Mouse (Mus musculus) B cell, adult (primary cell): ENCODE measurements around the gene Hist1h2ae. TPM values are rescaled to one million over a fixed set of nuclear protein-coding genes. Genes with fewer than 3 reads are reported as not detected.

Source experiments
- total RNA-seq: library from RNA; stranded (reverse); gene quantifications from 4 replicates; pipeline ENCODE4 v1.2.4, GENCODE M21; 2023; ENCODE audit not compliant: inconsistent age

Hist1h2ae gene
- 14.4 to 36.0 TPM (median 25.7 TPM) in 4 replicates for total RNA-seq

DNA sequence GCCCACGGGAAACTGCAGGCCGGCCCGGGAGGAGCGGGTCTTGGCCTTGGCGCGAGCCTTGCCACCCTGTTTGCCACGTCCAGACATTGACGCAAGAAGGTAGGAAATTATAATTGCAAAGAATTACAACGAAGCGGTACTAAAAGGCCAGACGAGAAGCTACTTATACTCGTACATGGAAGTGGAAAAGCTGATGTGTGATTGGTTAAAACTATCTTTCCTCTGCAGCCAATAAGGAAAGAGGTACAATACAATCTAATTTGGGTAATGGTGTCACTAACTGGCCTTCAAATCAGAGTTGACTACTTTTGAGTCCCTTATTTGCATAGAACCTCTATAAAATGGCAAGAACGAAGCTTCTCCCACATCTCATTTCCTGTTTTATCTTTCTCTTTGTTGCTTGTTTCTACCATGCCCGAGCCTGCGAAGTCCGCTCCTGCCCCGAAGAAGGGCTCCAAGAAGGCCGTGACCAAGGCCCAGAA lies at the start of gene Hist1h2ae, which contains the start of gene Hist1h2bg:
Gene Hist1h2ae (minus strand): TSS at position 199 of the 482 bp plus-strand sequence.
Gene Hist1h2bg (plus strand): TSS at position 375 of the 482 bp plus-strand sequence.

DNA sequence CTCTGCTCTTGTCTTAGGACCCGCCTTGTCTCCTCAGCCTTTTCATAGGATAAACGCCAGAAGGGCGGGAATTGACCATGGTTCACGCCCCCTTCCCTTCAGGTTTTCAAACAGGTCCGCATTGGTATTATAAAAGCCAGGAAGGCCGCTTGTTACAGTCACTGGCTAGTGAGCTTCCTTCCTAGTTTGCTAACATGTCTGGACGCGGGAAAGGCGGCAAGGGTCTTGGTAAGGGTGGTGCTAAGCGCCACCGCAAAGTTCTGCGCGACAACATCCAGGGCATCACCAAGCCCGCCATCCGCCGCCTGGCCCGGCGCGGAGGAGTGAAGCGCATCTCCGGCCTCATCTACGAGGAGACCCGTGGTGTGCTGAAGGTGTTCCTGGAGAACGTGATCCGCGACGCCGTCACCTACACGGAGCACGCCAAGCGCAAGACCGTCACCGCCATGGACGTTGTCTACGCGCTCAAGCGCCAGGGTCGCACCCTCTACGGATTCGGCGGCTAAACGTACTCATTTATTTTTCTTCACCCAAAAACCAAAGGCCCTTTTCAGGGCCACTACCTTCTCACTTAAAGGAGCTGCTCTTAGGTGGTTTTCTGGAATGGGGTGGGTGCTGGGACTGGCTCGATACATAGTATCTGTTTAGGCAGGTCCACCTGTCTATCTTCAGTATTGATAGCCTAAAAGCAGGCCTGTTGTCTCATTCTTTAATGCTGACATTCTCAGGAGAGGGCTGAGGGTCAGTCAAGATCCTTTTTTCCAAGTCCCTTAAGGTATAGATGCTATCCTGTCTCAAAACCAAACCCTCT lies 10.6 kb upstream of the Hist1h2ae start, which contains the start of gene Hist1h4d:
Gene Hist1h4d (plus strand): TSS at position 191 of the 811 bp plus-strand sequence.

DNA sequence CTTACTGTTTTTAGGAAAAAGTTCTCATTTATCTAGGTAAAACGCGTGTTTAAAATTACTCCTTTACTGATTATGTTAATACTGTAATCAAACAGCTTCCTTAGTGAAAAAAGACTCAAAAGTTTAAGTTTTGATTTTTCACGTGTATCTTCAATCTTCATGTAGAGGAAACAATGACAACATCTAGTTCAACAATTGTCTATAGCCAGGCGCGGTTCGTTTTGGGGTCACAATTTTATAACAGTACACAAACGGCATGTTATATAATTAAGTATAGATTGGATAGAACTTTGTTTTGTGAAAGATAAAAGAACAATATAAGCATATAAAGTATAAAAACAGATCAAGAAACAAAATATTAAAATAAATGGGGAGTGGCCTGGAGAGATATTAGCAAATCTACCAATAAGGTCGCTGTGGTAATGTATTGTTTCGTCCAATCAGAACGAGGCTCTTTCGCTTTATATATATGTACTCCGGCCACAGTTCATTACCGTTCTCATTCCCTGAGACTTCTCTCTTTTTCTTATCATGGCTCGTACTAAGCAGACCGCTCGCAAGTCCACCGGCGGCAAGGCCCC lies 4.3 kb upstream of the Hist1h2ae start, which contains the start of gene Hist1h3d:
Gene Hist1h3d (plus strand): TSS at position 493 of the 581 bp plus-strand sequence.

DNA sequence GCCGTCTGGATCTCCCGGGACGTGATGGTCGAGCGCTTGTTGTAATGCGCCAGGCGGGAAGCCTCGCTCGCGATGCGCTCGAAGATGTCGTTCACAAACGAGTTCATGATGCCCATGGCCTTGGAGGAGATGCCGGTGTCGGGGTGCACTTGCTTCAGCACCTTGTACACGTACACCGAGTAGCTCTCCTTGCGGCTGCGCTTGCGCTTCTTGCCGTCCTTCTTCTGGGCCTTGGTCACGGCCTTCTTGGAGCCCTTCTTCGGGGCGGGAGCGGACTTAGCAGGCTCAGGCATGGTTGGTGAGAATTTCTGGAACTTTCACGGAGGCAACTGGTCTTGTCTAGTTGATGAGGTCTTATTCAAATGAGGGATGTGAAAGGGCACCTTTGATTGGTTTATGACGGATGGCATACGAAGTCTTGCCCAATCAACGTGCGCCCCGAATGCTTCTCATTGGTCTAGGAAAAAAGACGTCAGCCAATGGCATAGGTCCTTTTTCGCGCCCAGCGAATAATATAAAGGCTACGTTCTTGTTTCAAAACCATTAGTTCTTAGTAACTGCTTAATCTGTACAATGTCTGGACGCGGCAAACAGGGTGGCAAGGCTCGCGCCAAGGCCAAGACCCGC lies 3.0 kb upstream of the Hist1h2ae start, which contains the start of the genes Hist1h2bf and Hist1h2ad:
Gene Hist1h2bf (minus strand): TSS at position 299 of the 627 bp plus-strand sequence.
Gene Hist1h2ad (plus strand): TSS at position 484 of the 627 bp plus-strand sequence.

DNA sequence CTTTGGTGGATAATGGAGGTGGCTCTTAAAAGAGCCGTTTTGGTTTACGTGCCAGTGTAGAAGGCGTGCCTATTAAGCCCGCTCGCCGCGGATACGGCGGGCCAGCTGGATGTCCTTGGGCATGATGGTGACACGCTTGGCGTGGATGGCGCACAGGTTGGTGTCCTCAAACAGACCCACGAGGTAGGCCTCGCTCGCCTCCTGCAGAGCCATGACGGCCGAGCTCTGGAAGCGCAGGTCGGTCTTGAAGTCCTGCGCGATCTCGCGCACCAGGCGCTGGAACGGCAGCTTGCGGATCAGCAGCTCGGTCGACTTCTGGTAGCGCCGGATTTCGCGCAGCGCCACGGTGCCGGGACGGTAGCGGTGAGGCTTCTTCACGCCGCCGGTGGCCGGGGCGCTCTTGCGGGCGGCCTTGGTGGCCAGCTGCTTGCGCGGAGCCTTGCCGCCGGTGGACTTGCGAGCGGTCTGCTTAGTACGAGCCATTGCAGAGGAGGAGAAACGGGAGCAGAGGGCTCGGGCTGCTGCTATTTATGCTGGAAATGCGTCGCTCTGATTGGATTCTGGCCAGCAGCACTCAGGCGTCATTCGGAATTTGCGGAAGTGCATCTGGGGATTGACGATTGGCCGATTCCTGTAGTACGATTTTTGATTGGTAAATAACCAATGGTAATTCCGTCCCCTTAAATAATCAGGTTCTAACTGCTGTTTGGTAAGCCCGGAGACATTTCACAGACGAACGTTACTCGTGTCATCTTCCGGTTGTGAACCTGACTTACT lies 8.9 kb downstream of the Hist1h2ae start, which contains the start of gene Hist1h3e:
Gene Hist1h3e (minus strand): TSS at position 487 of the 777 bp plus-strand sequence.

DNA sequence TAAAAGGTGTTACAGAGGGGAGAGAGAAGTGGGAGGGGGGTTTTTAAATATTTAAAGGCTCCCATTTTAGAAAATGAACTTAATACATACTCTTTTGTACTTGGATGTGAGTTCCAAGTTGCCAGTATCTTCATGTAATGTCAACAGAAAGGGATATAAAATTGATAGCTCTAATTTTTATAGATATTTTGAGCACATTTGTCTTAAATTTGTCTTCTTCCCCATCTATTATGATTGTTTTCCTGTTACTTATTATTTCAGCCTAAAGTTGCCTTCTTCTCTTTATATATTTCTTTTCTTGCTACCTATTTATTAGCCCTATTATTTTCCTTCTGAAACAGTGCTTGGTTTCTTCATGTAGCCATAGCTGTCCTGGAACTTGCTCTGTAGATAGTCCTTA lies 18.1 kb downstream of the Hist1h2ae start, which contains the start of gene Hist1h1d:
Gene Hist1h1d (plus strand): TSS at position 301 of the 400 bp plus-strand sequence.

DNA sequence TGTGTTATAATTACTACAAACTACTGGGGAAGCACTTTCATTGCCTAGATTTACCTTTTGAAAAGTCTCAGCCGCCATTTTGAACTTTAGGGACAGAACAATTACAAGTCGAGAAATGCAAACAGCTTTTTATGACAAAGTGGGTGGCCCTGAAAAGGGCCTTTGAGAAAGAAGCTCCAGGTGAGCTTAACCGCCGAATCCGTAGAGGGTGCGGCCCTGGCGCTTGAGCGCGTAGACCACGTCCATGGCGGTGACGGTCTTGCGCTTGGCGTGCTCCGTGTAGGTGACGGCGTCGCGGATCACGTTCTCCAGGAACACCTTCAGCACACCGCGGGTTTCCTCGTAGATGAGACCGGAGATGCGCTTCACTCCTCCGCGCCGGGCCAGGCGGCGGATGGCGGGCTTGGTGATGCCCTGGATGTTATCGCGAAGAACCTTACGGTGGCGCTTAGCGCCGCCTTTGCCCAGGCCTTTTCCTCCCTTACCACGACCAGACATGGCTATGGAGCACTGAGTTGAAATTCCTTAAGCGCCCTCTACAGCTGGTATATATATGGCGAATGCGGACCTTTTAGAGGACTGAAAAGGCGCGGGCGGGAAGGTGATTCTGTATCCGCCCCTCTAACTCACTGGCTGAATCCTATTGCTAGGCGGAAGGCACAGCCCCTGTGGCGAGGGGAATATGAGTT lies 19.7 kb downstream of the Hist1h2ae start, which contains the start of gene Hist1h4f:
Gene Hist1h4f (minus strand): TSS at position 503 of the 689 bp plus-strand sequence.

DNA sequence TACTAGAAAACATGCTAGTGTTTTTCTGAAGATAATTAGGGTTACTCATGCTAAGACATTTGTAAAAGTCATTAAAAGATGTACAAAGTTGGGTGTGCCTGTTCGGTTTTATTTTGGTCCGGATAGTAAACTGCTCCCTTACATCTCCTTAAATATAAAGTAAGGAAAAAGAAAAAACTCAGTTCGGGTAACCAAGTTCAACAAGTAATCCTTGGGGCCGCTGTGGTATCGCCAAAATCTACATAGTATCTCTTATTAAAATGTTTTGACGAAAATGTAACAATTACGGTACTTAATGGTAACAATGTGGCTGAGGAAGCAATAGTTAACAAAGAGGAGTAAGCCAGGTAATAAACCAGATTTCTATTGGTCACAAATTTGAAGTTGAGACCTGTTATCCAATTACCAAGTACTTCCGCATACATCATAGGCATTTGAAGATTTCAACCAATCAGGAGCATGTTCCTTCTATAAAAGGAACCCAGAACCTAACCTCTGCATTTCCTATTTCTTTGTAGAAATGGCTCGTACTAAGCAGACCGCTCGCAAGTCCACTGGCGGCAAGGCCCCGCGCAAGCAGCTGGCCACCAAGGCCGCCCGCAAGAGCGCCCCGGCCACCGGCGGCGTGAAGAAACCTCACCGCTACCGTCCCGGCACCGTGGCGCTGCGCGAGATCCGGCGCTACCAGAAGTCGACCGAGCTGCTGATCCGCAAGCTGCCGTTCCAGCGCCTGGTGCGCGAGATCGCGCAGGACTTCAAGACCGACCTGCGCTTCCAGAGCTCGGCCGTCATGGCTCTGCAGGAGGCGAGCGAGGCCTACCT lies 26.8 kb downstream of the Hist1h2ae start, which contains the start of gene Hist1h3f:
Gene Hist1h3f (plus strand): TSS at position 88 of the 822 bp plus-strand sequence.

DNA sequence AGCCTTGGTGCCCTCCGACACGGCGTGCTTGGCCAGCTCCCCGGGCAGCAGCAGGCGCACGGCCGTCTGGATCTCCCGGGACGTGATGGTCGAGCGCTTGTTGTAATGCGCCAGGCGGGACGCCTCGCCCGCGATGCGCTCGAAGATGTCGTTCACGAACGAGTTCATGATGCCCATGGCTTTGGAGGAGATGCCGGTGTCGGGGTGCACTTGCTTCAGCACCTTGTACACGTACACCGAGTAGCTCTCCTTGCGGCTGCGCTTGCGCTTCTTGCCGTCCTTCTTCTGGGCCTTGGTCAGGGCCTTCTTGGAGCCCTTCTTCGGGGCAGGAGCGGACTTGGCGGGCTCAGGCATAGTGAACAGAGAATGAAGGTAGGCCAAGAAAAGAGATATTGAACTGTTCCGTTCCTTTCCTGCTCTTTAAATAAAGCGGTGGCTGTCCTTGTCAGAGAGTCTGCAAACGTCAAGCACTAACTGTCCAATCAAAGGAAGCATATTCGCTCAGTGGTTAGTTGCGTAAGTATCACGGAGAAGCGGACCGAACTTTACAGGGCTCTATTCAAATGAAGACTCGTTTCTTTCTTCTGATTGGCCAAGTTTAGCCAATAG lies 27.9 kb downstream of the Hist1h2ae start, which contains the start of gene Hist1h2bh:
Gene Hist1h2bh (minus strand): TSS at position 394 of the 609 bp plus-strand sequence.

DNA sequence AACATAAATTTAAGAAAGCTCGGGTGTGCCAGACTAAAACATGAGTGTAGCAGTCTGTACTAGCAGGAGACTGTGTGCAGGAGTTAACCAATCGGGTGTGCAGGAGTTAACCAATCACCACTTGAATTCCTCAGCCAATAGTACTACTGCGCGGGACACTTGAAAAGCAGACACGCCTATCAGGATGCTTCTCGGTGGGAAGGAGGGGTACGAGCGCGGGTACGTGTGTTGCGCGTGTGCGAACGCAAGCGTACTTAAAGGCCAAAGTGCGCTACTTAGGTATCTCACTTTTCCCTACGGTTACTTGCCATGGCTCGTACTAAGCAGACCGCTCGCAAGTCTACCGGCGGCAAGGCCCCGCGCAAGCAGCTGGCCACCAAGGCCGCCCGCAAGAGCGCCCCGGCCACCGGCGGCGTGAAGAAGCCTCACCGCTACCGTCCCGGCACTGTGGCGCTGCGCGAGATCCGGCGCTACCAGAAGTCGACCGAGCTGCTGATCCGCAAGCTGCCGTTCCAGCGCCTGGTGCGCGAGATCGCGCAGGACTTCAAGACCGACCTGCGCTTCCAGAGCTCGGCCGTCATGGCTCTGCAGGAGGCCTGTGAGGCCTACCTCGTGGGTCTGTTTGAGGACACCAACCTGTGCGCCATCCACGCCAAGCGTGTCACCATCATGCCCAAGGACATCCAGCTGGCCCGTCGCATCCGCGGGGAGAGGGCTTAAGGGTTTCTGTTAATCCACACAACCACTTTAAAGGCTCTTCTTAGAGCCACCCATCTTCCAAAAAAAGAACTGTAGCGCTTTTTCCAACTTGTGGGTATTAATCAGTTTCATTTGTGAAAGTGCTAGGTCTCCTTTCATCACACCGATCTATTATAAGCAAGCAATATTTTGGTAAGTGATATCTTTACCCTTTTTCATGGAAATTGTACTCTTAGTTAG lies 35.6 kb downstream of the Hist1h2ae start, which contains the start of gene Hist1h3g:
Gene Hist1h3g (plus strand): TSS at position 286 of the 939 bp plus-strand sequence.

DNA sequence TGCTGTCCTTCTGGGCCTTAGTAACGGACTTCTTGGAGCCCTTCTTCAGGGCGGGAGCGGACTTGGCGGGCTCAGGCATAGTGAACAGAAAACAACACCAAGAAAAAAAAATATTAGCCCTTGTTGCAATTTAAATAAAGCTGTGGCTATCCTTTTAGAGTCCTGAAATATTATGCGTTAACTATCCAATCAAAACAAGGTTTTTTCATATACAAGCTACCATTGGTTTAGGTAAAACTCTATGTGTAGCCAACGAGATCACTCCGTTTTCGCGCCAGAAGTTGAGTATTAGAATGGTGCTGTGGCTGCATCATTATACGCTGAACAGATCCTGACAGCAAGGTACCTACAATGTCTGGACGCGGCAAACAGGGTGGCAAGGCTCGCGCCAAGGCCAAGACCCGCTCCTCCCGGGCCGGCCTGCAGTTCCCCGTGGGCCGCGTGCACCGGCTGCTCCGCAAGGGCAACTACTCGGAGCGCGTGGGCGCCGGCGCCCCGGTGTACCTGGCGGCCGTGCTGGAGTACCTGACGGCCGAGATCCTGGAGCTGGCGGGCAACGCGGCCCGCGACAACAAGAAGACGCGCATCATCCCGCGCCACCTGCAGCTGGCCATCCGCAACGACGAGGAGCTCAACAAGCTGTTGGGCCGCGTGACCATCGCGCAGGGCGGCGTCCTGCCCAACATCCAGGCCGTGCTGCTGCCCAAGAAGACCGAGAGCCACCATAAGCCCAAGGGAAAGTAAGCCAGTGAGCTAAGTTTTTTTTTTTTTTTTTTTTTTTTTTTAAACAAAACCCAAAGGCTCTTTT lies 37.3 kb downstream of the Hist1h2ae start, which contains the start of gene Hist1h2af:
Gene Hist1h2af (plus strand): TSS at position 347 of the 808 bp plus-strand sequence.

DNA sequence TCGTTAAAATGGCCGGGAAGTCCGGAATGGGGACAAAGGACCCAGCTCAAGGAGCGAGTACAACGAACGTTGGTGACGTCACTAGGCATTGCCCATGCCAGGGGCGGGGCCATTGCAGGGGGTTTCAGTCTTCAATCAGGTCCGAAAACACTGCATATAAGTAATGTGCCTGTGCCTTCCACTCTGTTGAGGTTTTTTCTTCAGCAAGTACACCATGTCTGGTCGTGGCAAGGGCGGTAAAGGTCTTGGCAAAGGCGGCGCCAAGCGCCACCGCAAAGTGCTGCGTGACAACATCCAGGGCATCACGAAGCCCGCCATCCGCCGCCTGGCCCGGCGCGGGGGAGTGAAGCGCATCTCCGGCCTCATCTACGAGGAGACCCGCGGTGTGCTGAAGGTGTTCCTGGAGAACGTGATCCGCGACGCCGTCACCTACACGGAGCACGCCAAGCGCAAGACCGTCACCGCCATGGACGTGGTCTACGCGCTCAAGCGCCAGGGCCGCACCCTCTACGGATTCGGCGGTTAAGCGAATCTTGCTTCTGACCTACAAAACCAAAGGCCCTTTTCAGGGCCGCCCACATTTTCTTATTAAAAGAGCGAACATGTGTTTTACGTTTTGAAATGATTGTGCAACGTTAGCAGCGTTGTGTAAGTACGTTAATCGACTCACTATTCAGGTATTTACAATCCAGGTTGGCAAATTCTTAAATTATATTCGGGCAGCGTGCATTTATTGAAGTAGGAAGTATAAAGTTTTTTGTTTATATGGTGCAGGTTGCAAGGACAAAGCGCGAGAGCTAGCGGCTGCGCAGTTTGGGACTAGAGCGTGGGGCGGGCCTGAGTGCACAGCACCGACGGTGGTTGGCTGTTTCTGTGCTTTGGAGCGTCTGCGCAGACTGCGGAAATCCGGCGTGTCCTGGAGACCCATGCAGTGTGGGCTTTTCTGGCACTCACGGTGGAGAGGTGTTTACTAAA lies 39.8 kb downstream of the Hist1h2ae start, which contains the start of gene Hist1h4h:
Gene Hist1h4h (plus strand): TSS at position 150 of the 975 bp plus-strand sequence.

